Mouse (Mus musculus) midbrain, embryonic 13.5 days (tissue): ENCODE results near the gene Cfap58. TPM values are rescaled to one million over a fixed set of nuclear protein-coding genes. Genes with fewer than 3 reads are reported as not detected.

Experiments
- ATAC-seq: fragments of 200-750 bp; cut with Nextera tagmentation; 2 replicates; pipeline ENCODE4 v1.8.0; 2017; ENCODE audit warnings: mild to moderate bottlenecking, moderate TSS enrichment, moderate library complexity
- H3K27ac ChIP-seq: fragments of 300-500 bp; sonication (generic); 2 replicates; pipeline ENCODE4 v1.5.1; 2015; ENCODE audit warnings: inconsistent platforms, mild to moderate bottlenecking, moderate library complexity
- H3K27me3 ChIP-seq: fragments of 300-500 bp; sonication (generic); 2 replicates; pipeline ENCODE4 v1.6.1; 2015; ENCODE audit warnings: mild to moderate bottlenecking, inconsistent platforms
- H3K36me3 ChIP-seq: fragments of 300-500 bp; sonication (generic); 2 replicates; pipeline ENCODE4 v1.6.1; 2015; ENCODE audit warnings: mild to moderate bottlenecking, inconsistent platforms
- H3K4me1 ChIP-seq: fragments of 300-500 bp; sonication (generic); replicated peaks from 2 replicates; pipeline ENCODE4 v1.6.1; 2015; ENCODE audit warnings: inconsistent platforms
- H3K4me2 ChIP-seq: fragments of 300-500 bp; sonication (generic); replicated peaks from 2 replicates; pipeline ENCODE4 v1.6.1; 2015; ENCODE audit warnings: moderate library complexity, mild to moderate bottlenecking, inconsistent platforms
- H3K4me3 ChIP-seq: fragments of 300-500 bp; sonication (generic); replicated peaks from 2 replicates; pipeline ENCODE4 v1.5.1; 2015; ENCODE audit warnings: mild to moderate bottlenecking, inconsistent platforms
- H3K9ac ChIP-seq: fragments of 300-500 bp; sonication (generic); replicated peaks from 2 replicates; pipeline ENCODE4 v1.6.1; 2015; ENCODE audit warnings: mild to moderate bottlenecking, inconsistent platforms
- H3K9me3 ChIP-seq: fragments of 300-500 bp; sonication (generic); 2 replicates; pipeline ENCODE4 v1.6.1; 2016; ENCODE audit warnings: mild to moderate bottlenecking, inconsistent platforms
- WGBS: fragments of 180-500 bp; shearing (Covaris S2); methylation state at CpG from one replicate; pipeline ENCODE4 v1.1.7; 2015; 5-methylcytosine and 5-hydroxymethylcytosine counted together
- polyA plus RNA-seq: library from polyadenylated mRNA; unstranded; fragments of >200 nt; fragmentation: Nextera tagmentation; extraction: Ambion mirVana; gene quantifications from 2 replicates; pipeline ENCODE4 v1.2.1, GENCODE M21; 2015

The Cfap58 gene
- polyA plus RNA-seq, 1 experiment from 2014 or later: 0.48 TPM

DNA sequence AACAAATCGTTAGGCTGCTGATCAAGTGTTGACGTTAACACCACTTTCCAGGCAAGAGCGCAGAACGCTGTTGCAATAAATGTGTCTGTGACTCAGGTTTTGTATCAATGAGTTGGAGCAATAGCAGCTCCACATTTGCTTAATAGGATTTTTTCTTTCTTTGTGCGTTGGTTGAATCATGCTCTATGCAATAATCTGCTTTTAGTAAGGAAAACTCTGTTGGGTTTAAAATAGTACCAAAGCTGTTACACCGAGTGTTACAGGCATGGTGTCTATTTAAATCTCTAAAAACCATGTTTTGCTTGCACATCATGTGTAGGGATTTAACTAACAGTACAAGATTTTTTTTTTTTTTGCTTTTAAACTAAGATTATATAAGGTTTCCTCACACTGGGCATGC lies 1.9 kb downstream of the Cfap58 start:
- Histone ChIP-seq H3K36me3 (no peaks in the 10 kb centered on the region), H3K4me1 (peaks cover 17% of the 10 kb centered on the region), H3K27me3 (peaks cover 18% of the 10 kb centered on the region), H3K9ac (no peak overlapping the region), H3K9me3 (no peaks in the 10 kb centered on the region), H3K27ac (no peak overlapping the region), H3K4me2 (no peak overlapping the region), H3K4me3 (no peak overlapping the region)
- 72% methylated on average over 6 of the region's 6 CpGs for WGBS
- no peak for ATAC-seq

DNA sequence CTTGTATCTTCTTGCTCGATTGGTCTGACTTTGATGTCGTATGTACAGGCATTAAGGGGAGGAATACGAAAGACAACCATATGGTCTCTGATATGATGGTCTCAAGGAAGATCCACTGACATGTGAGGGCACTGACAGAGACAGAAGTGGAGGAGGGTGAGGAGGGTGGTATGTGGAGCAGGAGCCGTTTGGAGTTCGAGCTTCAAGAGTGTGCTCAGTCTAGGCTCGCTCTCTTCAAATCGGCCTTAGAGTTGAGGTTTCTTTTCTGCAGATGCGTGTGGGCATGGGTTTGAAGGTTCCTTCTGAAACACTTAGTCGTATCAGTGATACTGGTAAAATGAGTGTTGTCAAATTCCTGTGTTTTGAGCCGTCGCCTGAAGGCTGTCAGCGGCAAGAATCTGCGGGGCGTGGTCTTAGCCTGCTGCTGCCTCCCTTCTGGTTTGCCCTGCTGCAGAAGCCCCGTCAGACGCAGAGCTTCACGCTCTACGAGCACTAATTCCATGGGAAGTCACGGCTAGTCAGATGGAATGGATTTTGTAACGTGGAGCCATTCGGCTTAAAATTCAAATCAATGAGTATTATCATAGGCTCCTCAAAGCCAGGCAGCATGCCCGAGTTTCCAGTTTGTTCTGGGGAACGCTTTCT lies 9.5 kb downstream of the Cfap58 start:
- 0 out of 2 replicates have a peak overlapping the region, but pooled peaks have one; percentile 5 for H3K4me3 ChIP-seq
- H3K4me2 ChIP-seq: peak overlapping the region; percentile 37
- H3K9me3 ChIP-seq: no peaks in the 10 kb centered on the region
- 38% methylated on average over 23 of the region's 23 CpGs for WGBS
- no peaks in the 10 kb centered on the region for H3K27me3 ChIP-seq
- no peak overlapping the region for H3K27ac ChIP-seq
- H3K4me1 ChIP-seq: peaks cover 11% of the 10 kb centered on the region
- no peaks in the 10 kb centered on the region for H3K36me3 ChIP-seq
- H3K9ac ChIP-seq: 0 out of 2 replicates have a peak overlapping the region, but pooled peaks have one; percentile 23
- ATAC-seq: peak; percentile 78; the same call in 1 of the 2 replicates

DNA sequence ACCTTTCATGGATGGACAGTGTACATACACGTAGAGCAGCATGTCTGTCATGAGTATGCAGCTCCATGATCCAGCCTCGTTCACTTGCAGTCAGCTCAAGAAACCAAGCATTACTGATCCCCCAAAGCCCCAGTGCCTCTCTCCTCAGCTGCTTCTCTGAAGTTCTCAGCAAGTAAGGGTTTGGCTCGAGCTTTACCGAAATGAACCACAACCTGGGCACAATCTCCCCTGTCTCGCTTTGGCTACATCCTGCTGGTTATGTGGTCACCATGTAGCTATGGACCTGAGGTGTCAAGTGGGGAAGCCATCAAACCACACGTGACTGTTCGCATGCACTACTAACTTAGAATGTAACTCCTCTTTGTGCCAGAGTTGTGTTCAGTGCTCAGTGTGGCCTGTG lies 13.5 kb downstream of the Cfap58 start:
- Histone ChIP-seq H3K27me3 (no peaks in the 10 kb centered on the region), H3K9me3 (no peaks in the 10 kb centered on the region), H3K4me1 (peaks cover 25% of the 10 kb centered on the region), H3K9ac (no peak overlapping the region), H3K27ac (no peak overlapping the region), H3K4me2 (no peak overlapping the region), H3K36me3 (no peaks in the 10 kb centered on the region), H3K4me3 (no peak overlapping the region)
- ATAC-seq: no peak
- 89% methylated on average over 7 of the region's 7 CpGs for WGBS

DNA sequence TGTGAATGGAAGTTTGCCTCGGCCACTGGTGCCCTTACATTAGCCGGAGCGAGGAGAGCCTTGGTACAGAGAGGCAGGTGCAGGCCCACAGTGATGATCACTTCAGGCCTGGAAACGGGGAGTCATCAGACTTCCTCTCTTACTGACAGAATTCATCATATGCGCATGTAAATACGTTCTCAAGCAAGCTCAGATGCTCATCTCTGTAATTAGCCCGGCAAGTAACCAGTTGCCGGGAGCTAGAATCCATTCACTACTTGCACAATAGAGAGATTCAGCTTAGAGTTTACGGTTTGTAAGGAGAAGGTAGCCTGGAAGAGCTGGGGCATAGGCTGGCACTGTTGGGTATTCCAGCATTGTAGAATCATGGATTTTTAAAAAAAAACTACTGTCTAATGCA lies 15.7 kb downstream of the Cfap58 start:
- no peaks in the 10 kb centered on the region for H3K27me3 ChIP-seq
- H3K9ac ChIP-seq: no peak overlapping the region
- no peaks in the 10 kb centered on the region for H3K9me3 ChIP-seq
- 34% methylated on average over 9 of the region's 9 CpGs for WGBS
- H3K4me2 ChIP-seq: no peak overlapping the region
- peaks cover 13% of the 10 kb centered on the region for H3K4me1 ChIP-seq
- no peaks in the 10 kb centered on the region for H3K36me3 ChIP-seq
- ATAC-seq: no peak
- H3K4me3 ChIP-seq: no peak overlapping the region
- H3K27ac ChIP-seq: peak overlapping the region; percentile 74

DNA sequence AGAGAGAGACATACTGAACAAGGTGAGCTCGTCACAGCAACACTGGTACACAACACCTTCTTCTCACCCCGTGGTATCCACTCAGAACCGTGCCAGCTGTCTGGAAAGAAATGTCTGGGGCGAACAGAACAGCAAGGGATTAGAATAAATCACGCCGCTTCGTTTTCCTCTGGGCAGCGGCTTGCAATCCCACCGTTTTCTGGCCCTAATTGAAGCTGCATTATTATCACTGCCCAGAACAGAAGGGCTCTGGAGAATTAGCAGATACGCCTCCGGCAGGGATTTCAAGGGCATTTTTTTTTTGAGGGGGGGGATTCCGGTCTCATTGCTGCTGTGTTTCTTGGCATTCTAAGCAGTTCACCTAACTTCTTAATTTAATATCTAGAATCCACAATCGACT lies 20.7 kb downstream of the Cfap58 start:
- Histone ChIP-seq H3K27ac (peak overlapping the region; percentile 70), H3K4me1 (peaks cover 2% of the 10 kb centered on the region; the same call in 1 of the 2 replicates), H3K4me2 (peak overlapping the region; percentile 15; the same call in 1 of the 2 replicates), H3K9me3 (no peaks in the 10 kb centered on the region), H3K4me3 (no peak overlapping the region), H3K27me3 (no peaks in the 10 kb centered on the region), H3K9ac (no peak overlapping the region), H3K36me3 (no peaks in the 10 kb centered on the region)
- WGBS: 43% methylated on average over 13 of the region's 13 CpGs
- peak; percentile 65 for ATAC-seq

DNA sequence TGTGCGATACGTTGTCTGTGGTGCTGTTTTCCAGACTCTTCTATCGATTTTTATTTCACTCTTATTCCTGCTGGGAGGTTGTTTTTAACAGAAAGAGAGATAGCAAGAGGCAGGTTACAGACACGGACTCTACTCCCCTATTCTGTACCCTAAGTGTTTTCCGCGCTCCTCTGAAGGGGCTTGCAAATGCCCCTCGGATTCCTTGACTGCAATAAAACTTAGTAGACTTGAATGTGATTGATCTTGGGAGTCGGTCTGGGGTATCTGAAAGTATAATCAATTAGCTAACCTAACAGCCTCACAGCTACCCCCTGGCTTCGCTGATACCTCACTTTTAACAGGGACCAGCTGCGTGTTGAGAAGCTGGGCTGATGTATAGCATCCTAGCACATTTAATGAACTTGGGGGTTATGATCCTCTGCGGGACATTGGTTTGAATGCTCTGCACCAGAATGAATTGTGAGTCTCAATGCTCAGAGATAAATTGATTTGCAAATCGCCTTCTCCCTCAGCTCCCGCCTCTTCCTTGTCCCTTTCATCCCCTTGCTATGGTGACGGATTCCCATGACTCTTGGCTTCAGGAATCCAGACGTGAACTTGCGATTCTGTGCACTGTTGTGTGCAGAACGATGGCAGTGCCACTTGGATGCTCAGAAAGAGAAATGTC lies 31.7 kb downstream of the Cfap58 start:
- H3K27ac ChIP-seq: peak overlapping the region; percentile 42
- WGBS: 31% methylated on average over 17 of the region's 17 CpGs
- no peaks in the 10 kb centered on the region for H3K36me3 ChIP-seq
- peak; percentile 66 for ATAC-seq
- no peaks in the 10 kb centered on the region for H3K27me3 ChIP-seq
- H3K4me3 ChIP-seq: peak overlapping the region; percentile 14; the same call in 1 of the 2 replicates
- H3K9ac ChIP-seq: no peak overlapping the region; the same call in 1 of the 2 replicates
- H3K4me1 ChIP-seq: peaks cover 19% of the 10 kb centered on the region
- 0 out of 2 replicates have a peak, but pooled peaks cover 3% of the 10 kb centered on the region for H3K9me3 ChIP-seq
- H3K4me2 ChIP-seq: peak overlapping the region; percentile 46

DNA sequence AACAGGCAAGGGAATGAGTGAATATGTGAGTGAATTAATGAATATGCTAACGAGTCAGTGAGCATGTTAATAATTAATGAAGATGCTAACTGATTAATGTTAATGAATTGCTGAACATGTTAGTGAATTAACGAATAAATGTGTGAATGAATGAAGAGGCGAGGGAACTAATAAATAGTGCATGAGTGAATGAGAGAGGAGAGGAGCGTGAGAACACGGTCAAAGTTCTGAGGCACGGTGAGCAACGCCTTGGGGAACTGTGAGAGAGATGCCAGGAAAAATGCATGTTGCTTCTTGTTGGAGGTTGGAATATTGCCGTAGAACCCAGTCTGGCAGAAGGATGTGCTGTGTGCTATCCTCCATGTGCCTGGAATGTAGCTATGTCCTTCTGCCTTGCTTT lies 33.6 kb downstream of the Cfap58 start:
- ATAC-seq: no peak

DNA sequence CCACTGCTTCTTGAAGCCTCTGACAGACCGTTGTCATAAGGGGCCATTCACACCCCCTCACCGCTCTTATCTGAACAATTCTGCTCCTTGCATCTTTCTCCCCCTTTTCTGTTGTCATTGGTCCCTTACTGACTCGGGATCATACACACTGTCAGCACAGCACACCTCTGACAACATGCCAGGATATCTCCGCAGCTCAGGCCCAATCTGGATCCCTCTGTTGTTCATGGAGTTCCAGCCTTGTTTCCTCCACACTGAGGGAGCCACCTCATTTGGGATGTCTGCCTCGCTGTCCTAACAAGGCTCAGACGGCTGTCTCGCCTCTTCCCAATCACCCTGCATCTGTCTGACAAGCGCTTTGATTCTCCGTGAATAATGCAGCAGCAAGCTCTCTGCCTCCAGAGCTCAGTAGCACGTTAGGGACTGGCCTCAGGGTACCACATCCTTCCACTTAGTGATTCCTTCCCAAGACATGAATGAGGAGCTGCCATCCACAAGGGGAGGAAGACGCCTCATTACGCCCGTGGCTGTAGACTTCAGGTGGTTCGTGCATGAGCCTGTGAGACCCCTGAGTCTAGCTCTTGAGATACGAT lies 40.7 kb downstream of the Cfap58 start:
- Histone ChIP-seq H3K4me1 (peaks cover 18% of the 10 kb centered on the region), H3K27me3 (no peaks in the 10 kb centered on the region), H3K9ac (no peak overlapping the region), H3K4me3 (no peak overlapping the region), H3K4me2 (no peak overlapping the region), H3K9me3 (no peaks in the 10 kb centered on the region), H3K36me3 (no peaks in the 10 kb centered on the region), H3K27ac (peak overlapping the region; percentile 40; the same call in 1 of the 2 replicates)
- ATAC-seq: peak; percentile 81
- WGBS: 59% methylated on average over 15 of the region's 15 CpGs

More for the DNA sequence above, 33.6 kb downstream of the Cfap58 start:
- Histone ChIP-seq H3K4me3 (no peak overlapping the region), H3K27me3 (no peaks in the 10 kb centered on the region), H3K9me3 (no peaks in the 10 kb centered on the region), H3K9ac (no peak overlapping the region), H3K4me1 (peaks cover 19% of the 10 kb centered on the region), H3K4me2 (no peak overlapping the region), H3K36me3 (no peaks in the 10 kb centered on the region), H3K27ac (no peak overlapping the region)
- WGBS: 77% methylated on average over 8 of the region's 8 CpGs

DNA sequence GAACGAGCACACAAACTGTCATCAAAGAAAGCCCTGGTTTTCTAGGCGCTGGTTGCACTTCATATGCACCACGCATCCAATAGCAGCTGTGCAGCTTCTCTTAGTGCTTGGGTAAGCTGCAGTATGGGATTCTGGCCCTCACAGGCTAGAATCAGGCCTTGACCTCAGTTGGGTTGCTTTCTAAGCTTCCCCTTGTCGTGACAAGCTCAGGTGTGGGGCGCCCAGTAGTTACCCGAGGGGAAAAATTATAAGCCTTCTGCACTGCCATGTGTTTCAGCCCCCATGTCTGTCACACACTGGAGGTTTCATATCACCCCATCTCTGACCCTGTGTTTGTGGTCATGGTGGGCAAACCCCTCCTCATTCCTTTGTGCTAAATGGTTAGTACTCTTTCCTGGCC lies 42.0 kb downstream of the Cfap58 start:
- Histone ChIP-seq H3K27me3 (no peaks in the 10 kb centered on the region), H3K36me3 (no peaks in the 10 kb centered on the region), H3K4me1 (peaks cover 18% of the 10 kb centered on the region), H3K4me2 (no peak overlapping the region), H3K4me3 (no peak overlapping the region), H3K27ac (no peak overlapping the region), H3K9me3 (no peaks in the 10 kb centered on the region), H3K9ac (no peak overlapping the region)
- WGBS: 84% methylated on average over 6 of the region's 6 CpGs
- ATAC-seq: no peak

DNA sequence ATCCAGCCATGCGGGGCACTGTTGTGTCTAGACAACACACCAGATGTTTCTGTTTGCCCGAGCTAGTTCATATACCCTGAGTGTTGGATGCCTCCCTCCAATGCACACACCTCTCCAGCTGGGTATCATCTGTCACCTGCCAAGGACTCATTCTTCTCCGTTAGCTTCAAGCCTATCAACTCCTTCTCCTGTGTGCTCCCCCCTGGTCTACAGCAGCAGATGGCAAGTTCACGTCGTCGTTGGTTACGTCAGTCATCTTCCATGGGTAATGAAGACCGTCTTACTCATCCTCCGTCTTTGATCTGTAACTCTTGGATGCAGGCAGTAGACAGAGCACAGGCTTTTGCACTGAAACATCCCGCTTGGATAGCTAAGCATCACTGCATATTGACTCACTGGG lies 42.8 kb downstream of the Cfap58 start:
- Histone ChIP-seq H3K27me3 (no peaks in the 10 kb centered on the region), H3K9me3 (no peaks in the 10 kb centered on the region), H3K9ac (no peak overlapping the region), H3K36me3 (no peaks in the 10 kb centered on the region), H3K4me1 (peaks cover 18% of the 10 kb centered on the region), H3K4me3 (no peak overlapping the region), H3K4me2 (no peak overlapping the region), H3K27ac (no peak overlapping the region)
- WGBS: 76% methylated on average over 10 of the region's 10 CpGs
- ATAC-seq: no peak

DNA sequence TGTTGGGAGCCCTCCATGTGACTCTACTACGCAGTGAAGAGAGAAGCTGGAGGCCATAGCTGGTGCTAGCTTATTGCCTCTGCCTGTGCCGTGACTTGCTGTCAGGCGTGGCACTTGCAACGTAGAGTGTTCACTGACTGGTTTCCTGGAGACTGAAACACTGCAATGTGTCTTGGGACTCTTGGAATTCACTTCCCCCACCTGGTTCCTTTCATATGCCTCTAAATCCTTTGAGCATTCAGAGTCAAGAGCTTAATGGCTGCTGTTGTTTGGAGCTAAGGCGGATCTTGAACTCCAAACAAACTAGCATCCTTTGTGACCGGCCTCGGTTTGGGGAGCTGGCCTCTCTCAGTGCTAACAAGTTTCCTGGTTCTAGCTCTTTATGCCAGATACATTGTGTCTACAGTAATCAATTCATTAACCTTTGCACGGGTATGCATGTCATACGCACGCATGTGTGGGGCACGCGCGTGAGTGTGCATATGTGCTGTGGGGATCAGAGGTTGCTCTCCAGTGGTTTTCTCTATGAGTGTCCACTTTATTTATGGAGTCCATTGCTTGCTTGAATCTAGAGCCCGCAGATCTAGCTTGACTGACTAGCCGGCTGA lies 48.2 kb downstream of the Cfap58 start:
- Histone ChIP-seq H3K27me3 (no peaks in the 10 kb centered on the region), H3K9ac (no peak overlapping the region), H3K4me3 (no peak overlapping the region), H3K4me1 (peaks cover 9% of the 10 kb centered on the region), H3K27ac (no peak overlapping the region), H3K36me3 (no peaks in the 10 kb centered on the region), H3K4me2 (no peak overlapping the region), H3K9me3 (no peaks in the 10 kb centered on the region)
- no peak for ATAC-seq
- 87% methylated on average over 15 of the region's 15 CpGs for WGBS

DNA sequence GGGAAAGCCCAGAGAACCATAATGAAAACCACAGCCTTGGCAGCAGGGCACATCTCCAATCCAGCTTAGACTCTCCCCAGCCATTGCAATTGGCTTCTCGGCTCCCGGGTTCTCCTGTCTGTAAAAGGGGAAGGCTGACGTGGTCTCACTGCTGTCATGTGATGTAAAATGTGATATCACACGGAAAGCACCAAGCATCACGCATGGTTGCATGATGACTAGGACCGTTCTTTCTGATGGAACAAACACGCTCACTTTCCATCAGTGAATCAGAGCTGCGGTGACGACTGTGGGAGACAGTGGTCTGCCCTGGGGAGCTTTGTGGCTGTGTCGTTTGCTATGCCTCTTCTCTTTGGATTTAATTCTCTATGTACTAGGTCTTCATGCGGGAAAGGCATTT lies 50.5 kb downstream of the Cfap58 start:
- no peak for ATAC-seq
- Histone ChIP-seq H3K36me3 (no peaks in the 10 kb centered on the region), H3K4me3 (no peak overlapping the region), H3K27me3 (no peaks in the 10 kb centered on the region), H3K27ac (no peak overlapping the region), H3K4me1 (peaks cover 9% of the 10 kb centered on the region), H3K9me3 (no peaks in the 10 kb centered on the region), H3K4me2 (no peak overlapping the region), H3K9ac (no peak overlapping the region)
- 84% methylated on average over 11 of the region's 11 CpGs for WGBS
